Comparison of ENCODE assay signal across 27 mouse cellular contexts in the genomic region with DNA sequence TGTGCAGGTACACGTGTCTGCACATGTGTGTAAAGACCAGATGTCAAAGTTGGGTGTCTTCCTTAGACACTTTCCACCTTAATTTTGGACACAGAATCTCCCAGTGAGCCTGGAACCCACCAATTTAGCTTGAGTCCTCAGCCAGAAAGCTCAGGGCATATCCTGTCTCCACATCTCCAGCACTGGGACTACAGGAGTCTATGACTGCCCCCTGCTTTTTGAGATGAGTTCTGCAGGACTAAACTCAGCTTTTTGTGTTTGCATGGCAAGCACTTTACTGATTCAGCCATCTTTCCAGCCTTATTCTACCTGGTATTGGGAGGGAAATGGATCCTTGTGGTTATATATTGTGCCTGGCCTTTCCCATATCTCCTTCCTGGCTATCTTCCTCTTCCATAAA. TPM values are rescaled to one million over a fixed set of nuclear protein-coding genes. Genes with fewer than 3 reads are reported as not detected.
A peak's percentile ranks its signal among the peaks of the same experiment; 100 is the strongest.
DNase-seq lines count a peak whose midpoint lies in the region; TF ChIP-seq lines count a peak whose summit lies in the region.
"Had no signal": no experiment of that assay in that cellular context is flagged by ENCODE, and none has a peak within 500 bp of the region (broad histone marks: within the 10 kb centered on the region; RNA-seq: fewer than 3 reads in every experiment).

No protein-coding gene starts in this region.

- no peak overlapping the region for H3K4me2 ChIP-seq in CH12.LX (ENCODE audit: insufficient read depth, low read depth, poor library complexity, severe bottlenecking)
- H3K4me2 ChIP-seq: embryonic facial prominence, embryonic 15.5 days; heart, embryonic 12.5 days; limb, embryonic 13.5 days; liver, embryonic 12.5 days; midbrain, embryonic 15.5 days; neural tube, embryonic 13.5 days had no signal

- H3K36me3 ChIP-seq in CH12.LX (replicated peaks in 1 of 2; ENCODE audit: control insufficient read depth in 1 of 2, insufficient read depth in 1 of 2, low read length in 1 of 2) = no peaks in the 10 kb centered on the region
- H3K36me3 ChIP-seq: embryonic facial prominence, embryonic 15.5 days; heart, embryonic 12.5 days; limb, embryonic 13.5 days; liver, embryonic 12.5 days; midbrain, embryonic 15.5 days; neural tube, embryonic 13.5 days had no signal

- no peak for TF ChIP-seq POLR2A in CH12.LX (IDR thresholded peaks at IDR 0.05; ENCODE audit: low read depth, low read length)

- peak; percentile 28 for TF ChIP-seq RAD21 in CH12.LX (IDR thresholded peaks at IDR 0.05; ENCODE audit: low read depth, low read length)

- dilution Hi-C loops in CH12.LX (cut with MboI; ENCODE audit: extremely low pct_ligation_motif_present, extremely low pct_unique_long_range_greater_than_20kb, low sequenced_read_pairs) = no loop called here

- peaks cover 74% of the 10 kb centered on the region for H3K27me3 ChIP-seq in CH12.LX (replicated peaks)
- H3K27me3 ChIP-seq: embryonic facial prominence, embryonic 15.5 days; liver, embryonic 12.5 days; midbrain, embryonic 15.5 days; neural tube, embryonic 13.5 days had no signal

- peaks cover 7% of the 10 kb centered on the region for H3K9me3 ChIP-seq in CH12.LX (replicated peaks; ENCODE audit: low read length)
- H3K9me3 ChIP-seq: embryonic facial prominence, embryonic 15.5 days; liver, embryonic 12.5 days; midbrain, embryonic 15.5 days had no signal

- no peaks in the 10 kb centered on the region for H3K79me2 ChIP-seq in CH12.LX (replicated peaks; ENCODE audit: control insufficient read depth, extremely low read depth, insufficient read depth, poor library complexity, severe bottlenecking)

- in situ Hi-C loops in CH12.LX (cut with MboI; ENCODE audit: low pct_ligation_motif_present, low pct_unique_long_range_greater_than_20kb, low sequenced_read_pairs) = no loop called here

- TF ChIP-seq CTCF in layer of hippocampus, adult 2 months (conservative IDR thresholded peaks at IDR 0.05) = peak; percentile 68
- peak in 1 of 2 experiments; percentile 51; a peak in 2 of 4 replicates for TF ChIP-seq CTCF in CH12.LX (conservative IDR thresholded peaks at IDR 0.05 in 1 of 2, IDR thresholded peaks at IDR 0.05 in 1 of 2; ENCODE audit: low read depth in 2 of 2, low read length in 2 of 2)

- no peak overlapping the region for H3K4me3 ChIP-seq in layer of hippocampus, adult 2 months
- H3K4me3 ChIP-seq in CH12.LX (replicated peaks in 1 of 3; ENCODE audit: low read depth in 2 of 3, low read length in 2 of 3, poor library complexity in 1 of 3) = no peak overlapping the region
- H3K4me3 ChIP-seq: embryonic facial prominence, embryonic 15.5 days; heart, embryonic 12.5 days; limb, embryonic 13.5 days; liver, embryonic 12.5 days; midbrain, embryonic 15.5 days; myocyte; neural tube, embryonic 13.5 days had no signal

- no peak for TF ChIP-seq EP300 in CH12.LX (IDR thresholded peaks at IDR 0.05; ENCODE audit: low read length)

- H3K27ac ChIP-seq in layer of hippocampus, adult 2 months = peak overlapping the region; percentile 83
- H3K27ac ChIP-seq in CH12.LX (ENCODE audit: insufficient read depth, low read depth) = no peak overlapping the region
- H3K27ac ChIP-seq: embryonic facial prominence, embryonic 15.5 days; limb, embryonic 13.5 days; liver, embryonic 12.5 days; midbrain, embryonic 15.5 days; neural tube, embryonic 13.5 days had no signal

- H3K4me1 ChIP-seq in CH12.LX (ENCODE audit: control insufficient read depth in 1 of 2, insufficient read depth in 2 of 2) = no peaks in the 10 kb centered on the region
- H3K4me1 ChIP-seq: embryonic facial prominence, embryonic 15.5 days; heart, embryonic 12.5 days; liver, embryonic 12.5 days had no signal

- no peak overlapping the region for H3K9ac ChIP-seq in CH12.LX (ENCODE audit: insufficient read depth, low read depth)
- H3K9ac ChIP-seq: embryonic facial prominence, embryonic 15.5 days; heart, embryonic 12.5 days; limb, embryonic 13.5 days; liver, embryonic 12.5 days; midbrain, embryonic 15.5 days; neural tube, embryonic 13.5 days had no signal

- no peak for DNase-seq in layer of hippocampus, adult 2 months (ENCODE audit: low spot score in 2 of 2)
- DNase-seq in layer of hippocampus, adult 9-10 months (ENCODE audit: low spot score) = no peak
- DNase-seq in 416B (ENCODE audit: low read depth) (peak; percentile 1), CH12.LX (ENCODE audit: extremely low read depth) (peak; percentile 3)
- peak; percentile 6 for DNase-seq in induced T-regulatory cell, adult 2 months (ENCODE audit: low read depth)
- no peak for DNase-seq in cerebellum, adult 9-11 months
- no peak for DNase-seq in embryo, embryonic 9.5 days (ENCODE audit: extremely low spot score)
- DNase-seq: adrenal gland, postnatal 36 days; cerebellum, adult 11 months; cerebellum, postnatal 14 days; gastrocnemius, postnatal 14 days; heart, adult 11 months; heart, postnatal 10 days; kidney, adult 2 months; kidney, postnatal 14 days; lung, adult 2 months; lung, postnatal 4 days; retina, postnatal 1 day; thymus, postnatal 25 days had no signal

TF ChIP-seq in CH12.LX, 34 proteins besides CTCF, POLR2A, EP300 and RAD21:
- TF ChIP-seq GABPA (IDR thresholded peaks at IDR 0.05; ENCODE audit: insufficient replicate concordance, low read depth, low read length) = no peak

RNA-seq across cellular contexts. Expression of gene Crmp1, which starts 36.3 kb away (rescaled TPM):
- total RNA-seq in layer of hippocampus, adult 2 months (2021) = 100 to 1,000 TPM; 234 to 238 TPM
- total RNA-seq in CH12.LX (2012; rRNA removed) (9.1 and 10.5 TPM in 2 replicates), CH12.LX (2014; rRNA removed) (3.3 TPM in 2 replicates)
- polyA plus RNA-seq in CH12.LX (2012; ENCODE audit: insufficient read length, low read depth) = 19.6 and 20.1 TPM in 2 replicates
- total RNA-seq: megakaryocyte-erythroid progenitor cell, adult 5-6 weeks had no signal

Comparison
In these comparisons a context has a peak if more than half of its experiments do, and no peak if none do; other contexts are left out.
1. DNase-seq: peak in 416B (single experiment), CH12.LX (single experiment) and induced T-regulatory cell, adult 2 months (single experiment); none in layer of hippocampus, adult 2 months (0 of 2), layer of hippocampus, adult 9-10 months (single experiment), cerebellum, adult 9-11 months (single experiment) and embryo, embryonic 9.5 days (single experiment).
2. RNA of gene Crmp1, which starts 36.3 kb away (total RNA-seq): 234 to 238 TPM in layer of hippocampus, adult 2 months; 3.3 to 10.5 TPM in CH12.LX; every median in the first group is over 10 times any median in the second.